ENCODE assay signal across 9 mouse cellular contexts in the genomic region with DNA sequence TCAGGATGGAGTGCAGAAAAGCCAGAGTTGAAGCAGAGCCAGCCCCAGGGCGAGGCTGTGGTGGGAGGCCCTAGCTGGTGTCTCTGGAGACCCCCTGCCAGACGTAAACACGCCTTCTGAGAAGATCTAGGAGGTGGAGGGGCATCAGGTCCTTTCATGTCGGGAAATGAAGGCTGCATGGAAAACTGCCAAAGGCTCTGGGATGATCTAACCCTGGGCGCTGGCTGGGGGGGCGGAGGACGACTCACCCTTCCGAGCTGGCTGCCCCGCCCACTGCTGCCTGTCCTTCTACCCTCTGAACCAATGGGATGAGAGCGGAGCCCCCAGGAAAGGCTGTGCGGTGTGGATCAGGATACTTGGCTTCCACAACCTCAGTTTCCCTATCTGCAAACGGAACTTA. TPM values are rescaled to one million over a fixed set of nuclear protein-coding genes. Genes with fewer than 3 reads are reported as not detected.
DNase-seq lines count a peak whose midpoint lies in the region; ATAC-seq and TF ChIP-seq lines count a peak whose summit lies in the region.
"Had no signal": no experiment of that assay in that cellular context is flagged by ENCODE, and none has a peak within 500 bp of the region (broad histone marks: within the 10 kb centered on the region; RNA-seq: fewer than 3 reads in every experiment).

No protein-coding gene starts in this region.

- H3K4me3 ChIP-seq in forebrain, embryonic 14.5 days (ENCODE audit: low read depth, low read length), result no peak overlapping the region
- no peak overlapping the region for H3K4me3 ChIP-seq in forebrain, postnatal 0 days (ENCODE audit: low read depth, low read length)
- peak overlapping the region; percentile 10; the same call in 1 of the 2 replicates for H3K4me3 ChIP-seq in heart, embryonic 13.5 days
- no peak overlapping the region for H3K4me3 ChIP-seq in lung, adult 2 months (replicated peaks; ENCODE audit: extremely low read depth, low read depth, low read length)
- H3K4me3 ChIP-seq: liver, embryonic 15.5 days had no signal

- no peak for TF ChIP-seq POLR2A in lung, adult 2 months (IDR thresholded peaks at IDR 0.05; ENCODE audit: borderline replicate concordance, extremely low read depth, low read depth, low read length)

- H3K27me3 ChIP-seq in forebrain, embryonic 14.5 days (replicated peaks; ENCODE audit: control insufficient read depth, insufficient read depth, low read length), result no peaks in the 10 kb centered on the region
- H3K27me3 ChIP-seq in forebrain, postnatal 0 days (ENCODE audit: insufficient read depth, low read length), result no peaks in the 10 kb centered on the region
- no peaks in the 10 kb centered on the region for H3K27me3 ChIP-seq in heart, embryonic 13.5 days (replicated peaks)
- H3K27me3 ChIP-seq: liver, embryonic 15.5 days had no signal

- H3K27ac ChIP-seq in forebrain, embryonic 14.5 days (ENCODE audit: low read depth, low read length), result no peak overlapping the region
- H3K27ac ChIP-seq in forebrain, postnatal 0 days (ENCODE audit: low read depth, low read length), result no peak overlapping the region
- peak overlapping the region; percentile 79 for H3K27ac ChIP-seq in heart, embryonic 13.5 days (replicated peaks)
- H3K27ac ChIP-seq: liver, embryonic 15.5 days had no signal

- H3K4me1 ChIP-seq in forebrain, embryonic 14.5 days (ENCODE audit: control insufficient read depth, insufficient read depth, low read length), result no peaks in the 10 kb centered on the region
- H3K4me1 ChIP-seq in forebrain, postnatal 0 days (ENCODE audit: insufficient read depth), result no peaks in the 10 kb centered on the region
- peaks cover 82% of the 10 kb centered on the region for H3K4me1 ChIP-seq in heart, embryonic 13.5 days
- H3K4me1 ChIP-seq in lung, adult 2 months (ENCODE audit: control insufficient read depth, insufficient read depth, low read length), result peaks cover 8% of the 10 kb centered on the region

- H3K36me3 ChIP-seq in forebrain, embryonic 14.5 days (ENCODE audit: control insufficient read depth, insufficient read depth, low read length), result 0 out of 2 replicates have a peak, but pooled peaks cover 3% of the 10 kb centered on the region
- H3K36me3 ChIP-seq in forebrain, postnatal 0 days (ENCODE audit: insufficient read depth), result 0 out of 2 replicates have a peak, but pooled peaks cover 4% of the 10 kb centered on the region
- peaks cover 31% of the 10 kb centered on the region for H3K36me3 ChIP-seq in heart, embryonic 13.5 days
- H3K36me3 ChIP-seq: liver, embryonic 15.5 days had no signal

- no peak for TF ChIP-seq CTCF in forebrain, postnatal 0 days (IDR thresholded peaks at IDR 0.05; ENCODE audit: low read depth)
- no peak for TF ChIP-seq CTCF in lung, adult 2 months (IDR thresholded peaks at IDR 0.05; ENCODE audit: insufficient read depth, low read length)

- H3K9me3 ChIP-seq in forebrain, embryonic 14.5 days (replicated peaks; ENCODE audit: control insufficient read depth, low read length), result no peaks in the 10 kb centered on the region
- no peaks in the 10 kb centered on the region for H3K9me3 ChIP-seq in forebrain, postnatal 0 days (ENCODE audit: low read length)
- 0 out of 2 replicates have a peak, but pooled peaks cover 7% of the 10 kb centered on the region for H3K9me3 ChIP-seq in heart, embryonic 13.5 days
- H3K9me3 ChIP-seq: liver, embryonic 15.5 days had no signal

- no peak for ATAC-seq in forebrain, embryonic 14.5 days
- no peak for ATAC-seq in forebrain, postnatal 0 days
- peak; percentile 35; the same call in 1 of the 2 replicates for ATAC-seq in heart, embryonic 13.5 days (ENCODE audit: extremely low read depth, insufficient number of reproducible peaks, low FRiP score, low TSS enrichment)

- peak; percentile 28 for DNase-seq in forebrain, embryonic 14.5 days (ENCODE audit: low spot score)
- DNase-seq in forebrain, postnatal 0 days, result no peak
- peak; percentile 78 for DNase-seq in ZHBTc4 (ENCODE audit: low read depth, low spot score)
- DNase-seq in lung, adult 2 months, result peak; percentile 24
- DNase-seq in thymus, postnatal 10 days (ENCODE audit: low spot score in 2 of 2), result no peak
- DNase-seq in neural tube, embryonic 10.5 days (ENCODE audit: extremely low spot score, low spot score), result no peak
- DNase-seq in left cerebral cortex, adult 11 months (ENCODE audit: low spot score), result no peak

- WGBS in forebrain, embryonic 14.5 days, result 73% methylated on average over 12 of the region's 12 CpGs
- 66% methylated on average over 12 of the region's 12 CpGs for WGBS in forebrain, postnatal 0 days
- 42% methylated on average over 12 of the region's 12 CpGs for WGBS in heart, embryonic 13.5 days
- WGBS in lung, adult 2 months, result 38% methylated on average over 12 of the region's 12 CpGs

- no peak overlapping the region for H3K4me2 ChIP-seq in forebrain, embryonic 14.5 days (ENCODE audit: low read length)
- H3K4me2 ChIP-seq in forebrain, postnatal 0 days (ENCODE audit: low read depth), result no peak overlapping the region
- H3K4me2 ChIP-seq in heart, embryonic 13.5 days, result peak overlapping the region; percentile 47
- H3K4me2 ChIP-seq: liver, embryonic 15.5 days had no signal

- H3K9ac ChIP-seq in forebrain, embryonic 14.5 days (ENCODE audit: low read length), result no peak overlapping the region
- H3K9ac ChIP-seq in forebrain, postnatal 0 days, result no peak overlapping the region
- no peak overlapping the region for H3K9ac ChIP-seq in heart, embryonic 13.5 days
- H3K9ac ChIP-seq: liver, embryonic 15.5 days had no signal

RNA-seq across cellular contexts. Expression of a gene that starts 16.4 kb away (rescaled TPM):
- polyA plus RNA-seq in forebrain, embryonic 14.5 days (2014; fragmentation: Nextera tagmentation; extraction: Ambion mirVana), result 50.9 and 60.7 TPM in 2 replicates
- 33.9 and 47.1 TPM in 2 replicates for total RNA-seq in forebrain, postnatal 0 days (2014; rRNA removed)
- polyA plus RNA-seq in forebrain, postnatal 0 days (2015; fragmentation: Nextera tagmentation; extraction: Ambion mirVana), result 41.2 and 53.6 TPM in 2 replicates
- polyA plus RNA-seq in heart, embryonic 13.5 days (2015; fragmentation: Nextera tagmentation; extraction: Ambion mirVana), result 53.4 and 56.5 TPM in 2 replicates
- 16.8 and 23.4 TPM in 2 replicates for polyA plus RNA-seq in lung, adult 2 months (2012; rRNA removed)

Comparison
In these comparisons a context has a peak if more than half of its experiments do, and no peak if none do; other contexts are left out.
1. DNase-seq: peak in forebrain, embryonic 14.5 days (single experiment), ZHBTc4 (single experiment) and lung, adult 2 months (single experiment); none in forebrain, postnatal 0 days (single experiment), thymus, postnatal 10 days (0 of 2), neural tube, embryonic 10.5 days (single experiment) and left cerebral cortex, adult 11 months (single experiment).